Mouse (Mus musculus): ENCODE results near the gene Gm9945. TPM values are rescaled to one million over a fixed set of nuclear protein-coding genes. Genes with fewer than 3 reads are reported as not detected.
A peak's percentile ranks its signal among the peaks of the same experiment; 100 is the strongest.

Gm9945 gene
- total and polyA plus RNA-seq, 2 experiments from 2014 or later, result 0.28 TPM; not detected in 1

DNA sequence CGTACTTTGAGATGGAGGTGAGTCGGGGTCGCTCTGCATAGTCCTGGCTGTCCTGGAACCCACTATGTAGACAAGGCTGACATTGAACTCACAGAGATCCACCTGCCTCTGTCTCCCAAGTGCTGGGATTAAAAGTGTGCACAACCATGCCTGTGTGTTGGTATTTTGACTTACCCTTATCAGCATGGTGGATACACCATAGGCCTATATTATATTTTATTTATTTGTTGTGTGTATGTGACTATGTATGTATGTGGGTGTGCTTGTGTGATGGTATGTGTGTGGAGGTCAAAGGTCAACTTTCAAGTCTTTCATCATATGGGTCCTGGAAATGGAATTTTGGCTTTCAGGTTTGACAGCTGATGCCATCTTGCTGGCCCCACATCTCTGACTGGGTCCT lies 42.4 kb downstream of the Gm9945 start:
- Histone ChIP-seq H3K9ac (no peak overlapping the region), H3K27ac (ENCODE audit: low read depth, low read length) (no peak overlapping the region), H3K4me3 (ENCODE audit: low read depth, low read length) (no peak overlapping the region), H3K36me3 (ENCODE audit: insufficient read depth) (no peaks in the 10 kb centered on the region), H3K4me1 (ENCODE audit: insufficient read depth) (peaks cover 14% of the 10 kb centered on the region), H3K27me3 (ENCODE audit: insufficient read depth, low read length) (no peaks in the 10 kb centered on the region), H3K4me2 (ENCODE audit: low read depth) (no peak overlapping the region), H3K9me3 (ENCODE audit: low read length) (no peaks in the 10 kb centered on the region)
- ATAC-seq, result no peak
- DNase-seq, result no peak
- TF ChIP-seq CTCF (IDR thresholded peaks at IDR 0.05; ENCODE audit: low read depth), result no peak
- 95% methylated on average over 3 of the region's 3 CpGs for WGBS

DNA sequence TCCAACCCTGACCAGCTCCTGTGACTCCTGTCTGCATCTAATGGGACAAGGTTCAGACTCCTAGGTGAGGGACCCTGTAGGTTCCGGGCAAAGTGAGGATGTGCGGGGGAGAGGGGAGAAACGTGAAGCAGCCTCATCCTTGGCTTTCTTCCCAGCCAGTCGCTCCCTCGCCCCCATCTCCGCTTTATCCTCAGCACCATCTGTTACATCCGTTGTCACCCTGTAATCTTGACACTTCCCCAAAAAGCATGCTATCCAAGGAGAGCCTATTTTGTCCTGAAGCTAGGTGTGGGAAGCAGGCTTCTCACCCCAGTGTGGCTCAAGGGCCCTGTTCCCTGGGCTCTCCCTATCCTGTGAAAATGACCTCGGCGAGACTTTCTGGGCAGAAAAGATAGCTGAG lies 43.0 kb downstream of the Gm9945 start:
- DNase-seq (no peak), ATAC-seq (no peak)
- Histone ChIP-seq H3K4me2 (ENCODE audit: low read depth) (peak overlapping the region; percentile 15; the same call in 1 of the 2 replicates), H3K36me3 (ENCODE audit: insufficient read depth) (no peaks in the 10 kb centered on the region), H3K9ac (no peak overlapping the region), H3K27me3 (ENCODE audit: insufficient read depth, low read length) (no peaks in the 10 kb centered on the region), H3K9me3 (ENCODE audit: low read length) (no peaks in the 10 kb centered on the region), H3K4me1 (ENCODE audit: insufficient read depth) (peaks cover 14% of the 10 kb centered on the region), H3K27ac (ENCODE audit: low read depth, low read length) (no peak overlapping the region), H3K4me3 (ENCODE audit: low read depth, low read length) (no peak overlapping the region)
- whole genome bisulfite sequencing, result 46% methylated on average over 9 of the region's 9 CpGs
- no peak for TF ChIP-seq CTCF (IDR thresholded peaks at IDR 0.05; ENCODE audit: low read depth)

DNA sequence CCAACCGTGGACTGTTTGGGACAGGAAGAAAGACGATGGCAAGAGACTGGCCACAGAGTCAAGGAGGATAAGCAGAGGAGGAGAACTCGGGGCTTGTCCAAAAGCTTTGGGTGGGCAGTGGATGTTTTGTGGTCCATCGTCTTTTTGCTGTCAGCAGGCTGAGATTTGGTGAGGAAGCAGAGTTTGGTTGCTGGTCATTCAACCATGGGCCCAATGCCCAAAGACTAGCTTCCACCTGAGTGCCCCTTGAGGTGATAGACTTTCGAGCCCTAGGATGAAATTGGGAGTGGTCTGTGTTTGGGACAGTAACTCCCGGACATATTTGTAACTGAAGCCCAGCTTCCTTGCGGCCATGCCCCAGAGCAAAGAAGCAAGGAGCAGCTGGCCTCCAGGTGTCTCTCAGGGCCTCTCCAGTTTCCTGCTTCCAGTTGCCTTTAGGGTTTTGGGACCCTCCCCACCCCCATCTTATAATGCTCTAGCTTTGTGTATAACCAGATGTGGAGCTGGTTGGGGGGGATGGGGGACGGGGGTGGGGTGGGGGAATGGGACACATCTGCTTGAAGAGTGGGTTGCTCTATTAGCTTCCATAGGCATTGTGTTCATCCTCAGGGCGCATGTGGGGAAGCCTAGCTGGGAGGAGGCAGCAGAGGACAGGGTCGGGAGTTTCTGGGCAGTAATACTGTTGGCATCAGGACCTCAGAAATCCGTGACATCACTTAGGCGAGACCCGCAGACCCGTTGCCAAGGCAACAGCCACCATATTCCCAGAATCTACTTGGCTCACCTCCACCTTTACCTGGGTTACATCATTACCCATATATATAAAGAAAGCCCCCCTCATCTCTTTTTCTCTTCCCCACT lies 43.8 kb downstream of the Gm9945 start:
- Histone ChIP-seq H3K4me1 (ENCODE audit: insufficient read depth) (peaks cover 16% of the 10 kb centered on the region), H3K4me3 (ENCODE audit: low read depth, low read length) (no peak overlapping the region), H3K9me3 (ENCODE audit: low read length) (no peaks in the 10 kb centered on the region), H3K4me2 (ENCODE audit: low read depth) (no peak overlapping the region), H3K27me3 (ENCODE audit: insufficient read depth, low read length) (no peaks in the 10 kb centered on the region), H3K36me3 (ENCODE audit: insufficient read depth) (no peaks in the 10 kb centered on the region), H3K27ac (ENCODE audit: low read depth, low read length) (no peak overlapping the region), H3K9ac (no peak overlapping the region)
- TF ChIP-seq CTCF (IDR thresholded peaks at IDR 0.05; ENCODE audit: low read depth), result no peak
- ATAC-seq (no peak), DNase-seq (no peak)
- 87% methylated on average over 14 of the region's 14 CpGs for WGBS

DNA sequence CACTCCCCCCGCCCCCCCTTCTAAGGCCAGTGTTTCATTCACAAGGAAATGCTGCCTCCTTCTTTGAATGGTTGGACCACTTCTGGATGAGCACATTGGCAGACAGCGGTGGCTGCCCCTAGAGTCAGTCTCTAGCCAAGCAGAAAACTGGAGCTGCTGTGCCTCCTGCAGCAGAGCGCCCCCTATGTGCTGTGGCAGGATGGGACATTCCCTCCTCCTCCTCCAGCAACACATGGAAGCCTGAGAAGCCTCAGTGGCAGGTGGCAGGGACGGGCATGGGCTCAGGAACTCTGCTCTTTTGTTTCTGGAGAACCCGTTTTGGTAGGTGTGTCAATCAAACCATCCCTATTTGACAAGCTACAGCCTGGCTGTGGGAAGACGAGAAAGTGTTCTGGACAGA lies 44.9 kb downstream of the Gm9945 start:
- Histone ChIP-seq H3K9ac (no peak overlapping the region), H3K4me2 (ENCODE audit: low read depth) (no peak overlapping the region), H3K4me1 (ENCODE audit: insufficient read depth) (peaks cover 19% of the 10 kb centered on the region), H3K27ac (ENCODE audit: low read depth, low read length) (no peak overlapping the region), H3K27me3 (ENCODE audit: insufficient read depth, low read length) (no peaks in the 10 kb centered on the region), H3K36me3 (ENCODE audit: insufficient read depth) (no peaks in the 10 kb centered on the region), H3K9me3 (ENCODE audit: low read length) (no peaks in the 10 kb centered on the region), H3K4me3 (ENCODE audit: low read depth, low read length) (no peak overlapping the region)
- ATAC-seq (no peak), DNase-seq (no peak)
- 66% methylated on average over 6 of the region's 6 CpGs for WGBS
- peak; percentile 61 for TF ChIP-seq CTCF (IDR thresholded peaks at IDR 0.05; ENCODE audit: low read depth)

DNA sequence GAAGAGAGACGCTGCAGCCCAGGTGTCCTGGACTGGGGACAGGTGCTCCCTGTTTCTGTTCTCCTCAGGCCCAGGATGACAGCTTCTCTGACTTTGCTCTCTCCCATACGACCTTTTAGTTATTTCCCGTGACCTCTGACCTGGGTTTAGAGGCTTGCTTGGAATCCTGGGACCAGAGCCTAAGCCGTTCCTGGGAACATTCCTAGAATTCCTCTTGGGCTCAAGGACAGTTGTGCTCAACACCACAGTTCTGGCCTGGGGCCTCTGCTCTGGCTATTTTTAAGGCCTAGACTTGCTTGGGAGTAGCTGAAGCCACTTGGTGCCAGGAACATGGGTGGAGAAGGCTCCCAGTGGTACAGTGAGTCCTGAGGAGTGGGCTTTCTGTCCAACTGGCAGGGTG lies 45.5 kb downstream of the Gm9945 start:
- H3K4me1 ChIP-seq (ENCODE audit: insufficient read depth), result peaks cover 19% of the 10 kb centered on the region
- no peak overlapping the region for H3K4me3 ChIP-seq (ENCODE audit: low read depth, low read length)
- no peaks in the 10 kb centered on the region for H3K36me3 ChIP-seq (ENCODE audit: insufficient read depth)
- WGBS, result 62% methylated on average over 4 of the region's 4 CpGs
- DNase-seq (no peak), ATAC-seq (no peak)
- H3K27ac ChIP-seq (ENCODE audit: low read depth, low read length), result no peak overlapping the region
- no peak overlapping the region for H3K4me2 ChIP-seq (ENCODE audit: low read depth)
- TF ChIP-seq CTCF (IDR thresholded peaks at IDR 0.05; ENCODE audit: low read depth), result no peak
- H3K9me3 ChIP-seq (ENCODE audit: low read length), result no peaks in the 10 kb centered on the region
- no peak overlapping the region for H3K9ac ChIP-seq
- H3K27me3 ChIP-seq (ENCODE audit: insufficient read depth, low read length), result no peaks in the 10 kb centered on the region

DNA sequence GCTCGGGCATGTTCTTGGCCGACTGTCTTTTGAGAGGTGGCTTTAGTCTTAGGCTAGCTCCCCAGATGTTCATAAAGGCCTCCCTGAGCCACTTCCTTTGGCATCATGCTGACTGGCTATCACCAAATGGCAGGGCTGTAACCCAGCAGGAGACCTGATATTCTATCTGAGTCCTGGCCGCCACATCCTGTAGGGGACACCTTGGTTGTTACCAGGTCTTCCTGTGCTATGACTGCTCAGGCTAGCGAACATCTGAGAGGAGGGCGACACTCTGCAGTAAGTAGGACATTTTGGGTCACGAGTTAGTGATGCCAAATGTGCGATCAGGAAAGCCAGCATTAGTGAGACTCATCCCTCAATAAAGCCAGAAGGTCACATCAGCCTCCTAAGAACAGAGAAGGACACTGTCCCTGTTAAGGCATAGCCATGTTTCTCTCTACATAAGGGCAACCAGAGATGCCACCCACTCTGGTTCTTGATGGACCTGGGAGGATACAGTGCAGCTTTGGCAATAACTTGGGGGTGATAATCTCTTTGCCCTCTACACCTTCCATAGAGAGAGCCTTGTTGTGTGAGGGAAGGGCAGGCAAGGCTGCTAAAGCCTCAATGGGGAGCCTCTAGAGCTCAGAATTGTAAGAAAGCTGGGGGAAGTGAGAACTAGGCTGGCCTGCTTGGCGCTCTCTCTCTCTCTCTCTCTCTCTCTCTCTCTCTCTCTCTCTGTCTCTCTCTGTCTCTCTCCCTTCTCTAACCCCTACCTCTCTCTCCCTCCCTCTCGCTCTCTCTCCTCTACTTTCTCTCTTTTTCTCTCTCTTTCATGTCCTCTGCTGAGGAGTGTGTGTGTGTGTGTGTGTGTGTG lies 48.7 kb downstream of the Gm9945 start:
- 83% methylated on average over 9 of the region's 9 CpGs for WGBS
- H3K27me3 ChIP-seq (ENCODE audit: insufficient read depth, low read length), result no peaks in the 10 kb centered on the region
- TF ChIP-seq CTCF (IDR thresholded peaks at IDR 0.05; ENCODE audit: low read depth), result no peak
- no peak overlapping the region for H3K4me2 ChIP-seq (ENCODE audit: low read depth)
- no peak overlapping the region for H3K4me3 ChIP-seq (ENCODE audit: low read depth, low read length)
- H3K36me3 ChIP-seq (ENCODE audit: insufficient read depth), result peaks cover 8% of the 10 kb centered on the region
- H3K9me3 ChIP-seq (ENCODE audit: low read length), result no peaks in the 10 kb centered on the region
- H3K4me1 ChIP-seq (ENCODE audit: insufficient read depth), result peaks cover 5% of the 10 kb centered on the region
- 0 out of 2 replicates have a peak, but pooled peaks have one; percentile 8 for ATAC-seq
- 0 out of 2 replicates have a peak overlapping the region, but pooled peaks have one; percentile 11 for H3K27ac ChIP-seq (ENCODE audit: low read depth, low read length)
- no peak for DNase-seq
- no peak overlapping the region for H3K9ac ChIP-seq

DNA sequence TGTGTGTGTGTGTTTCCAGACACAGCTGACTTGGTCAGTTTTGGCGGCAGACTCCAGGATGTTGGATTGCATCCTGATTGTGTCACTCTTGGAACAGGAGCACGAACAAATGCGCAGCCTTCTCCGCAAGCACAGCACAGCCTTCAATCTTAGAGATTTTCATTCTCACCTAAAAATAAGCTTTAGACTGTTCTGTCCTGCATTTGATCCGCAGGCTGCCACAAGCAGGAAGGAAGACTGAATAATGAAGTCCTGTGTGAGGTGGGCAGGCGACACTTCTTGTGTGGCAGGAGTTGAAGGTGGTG lies 49.2 kb downstream of the Gm9945 start:
- H3K9ac ChIP-seq, result no peak overlapping the region
- 34% methylated on average over 6 of the region's 6 CpGs for WGBS
- ATAC-seq, result peak; percentile 38; the same call in 1 of the 2 replicates
- TF ChIP-seq CTCF (IDR thresholded peaks at IDR 0.05; ENCODE audit: low read depth), result no peak
- H3K27ac ChIP-seq (ENCODE audit: low read depth, low read length), result peak overlapping the region; percentile 40; the same call in 1 of the 2 replicates
- no peak for DNase-seq
- H3K4me1 ChIP-seq (ENCODE audit: insufficient read depth), result peaks cover 5% of the 10 kb centered on the region
- no peak overlapping the region for H3K4me3 ChIP-seq (ENCODE audit: low read depth, low read length)
- peaks cover 14% of the 10 kb centered on the region for H3K36me3 ChIP-seq (ENCODE audit: insufficient read depth)
- H3K4me2 ChIP-seq (ENCODE audit: low read depth), result no peak overlapping the region
- no peaks in the 10 kb centered on the region for H3K9me3 ChIP-seq (ENCODE audit: low read length)
- no peaks in the 10 kb centered on the region for H3K27me3 ChIP-seq (ENCODE audit: insufficient read depth, low read length)

All from forebrain, postnatal 0 days (tissue).